Mouse (Mus musculus) CH12.LX (cell line): ENCODE results near the gene Zdhhc6. TPM values are rescaled to one million over a fixed set of nuclear protein-coding genes. Genes with fewer than 3 reads are reported as not detected.

Experiments
- DNase-seq: peaks from one replicate; pipeline ENCODE4 v3.0.0-alpha.2; 2013; ENCODE audit errors: extremely low read depth
- H3K27ac ChIP-seq: 2 replicates; pipeline ENCODE4 v1.5.1; 2012; ENCODE audit warnings: low read depth, mild to moderate bottlenecking, control low read depth, moderate library complexity; ENCODE audit not compliant: insufficient read depth
- H3K27me3 ChIP-seq: replicated peaks from 2 replicates; pipeline ENCODE3; 2012; ENCODE audit warnings: inconsistent platforms
- H3K36me3 ChIP-seq, 2 experiments: replicated peaks in 1 of 2; 2 replicates each; pipeline versions ENCODE3 to v1.6.1; 2012; ENCODE audit warnings: inconsistent platforms in 1 of 2, low read length in 1 of 2, mild to moderate bottlenecking in 1 of 2, mixed read lengths in 1 of 2, moderate library complexity in 1 of 2; ENCODE audit not compliant: control insufficient read depth in 1 of 2, insufficient read depth in 1 of 2
- H3K4me1 ChIP-seq, 2 experiments: 2 replicates each; pipeline ENCODE4 v1.6.1; 2012; ENCODE audit warnings: inconsistent platforms in 1 of 2, moderate library complexity in 1 of 2; ENCODE audit not compliant: insufficient read depth in 2 of 2, control insufficient read depth in 1 of 2
- H3K4me2 ChIP-seq: 2 replicates; pipeline ENCODE4 v1.6.1; 2012; ENCODE audit warnings: low read depth, mild to moderate bottlenecking, control low read depth; ENCODE audit not compliant: poor library complexity, insufficient read depth, severe bottlenecking
- H3K4me3 ChIP-seq, 3 experiments: fragments of 150-350 bp in 1 of 3; sonication (generic) in 1 of 3; replicated peaks in 1 of 3; 2 replicates each; pipeline versions ENCODE3 to v1.5.1; 2011 to 2012; ENCODE audit warnings: low read depth in 2 of 3, low read length in 2 of 3, mild to moderate bottlenecking in 2 of 3, moderate library complexity in 2 of 3, control low read depth in 1 of 3, improper control_type of control experiment in 1 of 3, inconsistent platforms in 1 of 3, mixed read lengths in 1 of 3; ENCODE audit not compliant: poor library complexity in 1 of 3
- H3K79me2 ChIP-seq: replicated peaks from 2 replicates; pipeline ENCODE4 v1.6.1; 2012; ENCODE audit warnings: mild to moderate bottlenecking, moderate library complexity; ENCODE audit not compliant: control insufficient read depth, poor library complexity, insufficient read depth, severe bottlenecking; ENCODE audit errors: extremely low read depth
- H3K9ac ChIP-seq: 2 replicates; pipeline ENCODE4 v1.6.1; 2012; ENCODE audit warnings: low read depth, mild to moderate bottlenecking, control low read depth, moderate library complexity; ENCODE audit not compliant: insufficient read depth
- H3K9me3 ChIP-seq: replicated peaks from 2 replicates; pipeline ENCODE3; 2012; ENCODE audit warnings: low read length, inconsistent platforms, mixed read lengths
- ELF1 ChIP-seq: IDR thresholded peaks from 2 replicates; pipeline ENCODE4 v1.6.1; 2014; ENCODE audit warnings: low read depth, mild to moderate bottlenecking, inconsistent platforms, low read length, improper control_type of control experiment
- GABPA ChIP-seq: IDR thresholded peaks from 2 replicates; pipeline ENCODE4 v1.6.1; 2012; ENCODE audit warnings: low read depth, low read length, improper control_type of control experiment, inconsistent platforms; ENCODE audit not compliant: insufficient replicate concordance
- JUND ChIP-seq: conservative IDR thresholded peaks from 2 replicates; pipeline ENCODE4 v1.6.1; 2011; ENCODE audit warnings: low read depth, low read length, improper control_type of control experiment
- KAT2A ChIP-seq: IDR thresholded peaks from 2 replicates; pipeline ENCODE4 v1.6.1; 2012; ENCODE audit warnings: low read length, improper control_type of control experiment, inconsistent platforms; ENCODE audit not compliant: insufficient replicate concordance
- MAFK ChIP-seq: IDR thresholded peaks from 2 replicates; pipeline ENCODE4 v1.6.1; 2011; ENCODE audit warnings: low read length, improper control_type of control experiment; ENCODE audit not compliant: insufficient replicate concordance
- MAZ ChIP-seq: IDR thresholded peaks from 2 replicates; pipeline ENCODE4 v1.6.1; 2012; ENCODE audit warnings: low read depth, mild to moderate bottlenecking, inconsistent platforms, low read length, improper control_type of control experiment, moderate library complexity
- MEF2A ChIP-seq: IDR thresholded peaks from 2 replicates; pipeline ENCODE4 v1.6.1; 2014; ENCODE audit warnings: low read depth, mild to moderate bottlenecking, inconsistent platforms, low read length, improper control_type of control experiment, borderline replicate concordance
- MYC ChIP-seq: IDR thresholded peaks from 2 replicates; pipeline ENCODE4 v1.6.1; 2011; ENCODE audit warnings: low read depth, mild to moderate bottlenecking, improper control_type of control experiment, low read length
- NRF1 ChIP-seq: IDR thresholded peaks from 2 replicates; pipeline ENCODE4 v1.6.1; 2014; ENCODE audit warnings: low read depth, mild to moderate bottlenecking, inconsistent platforms, low read length, improper control_type of control experiment, moderate library complexity
- PAX5 ChIP-seq: IDR thresholded peaks from 2 replicates; pipeline ENCODE4 v1.6.1; 2012; ENCODE audit warnings: low read length, inconsistent platforms, mixed read lengths
- POLR2A ChIP-seq: IDR thresholded peaks from 2 replicates; pipeline ENCODE4 v1.6.1; 2011; ENCODE audit warnings: low read depth, mild to moderate bottlenecking, improper control_type of control experiment, low read length
- POLR2AphosphoS2 ChIP-seq: IDR thresholded peaks from 2 replicates; pipeline ENCODE4 v1.6.1; 2011; ENCODE audit warnings: low read depth, low read length, improper control_type of control experiment
- RAD21 ChIP-seq: IDR thresholded peaks from 2 replicates; pipeline ENCODE4 v1.6.1; 2011; ENCODE audit warnings: low read depth, mild to moderate bottlenecking, low read length, improper control_type of control experiment, moderate library complexity
- SIN3A ChIP-seq: IDR thresholded peaks from 2 replicates; pipeline ENCODE4 v1.6.1; 2012; ENCODE audit warnings: low read length, improper control_type of control experiment, inconsistent platforms
- SMC3 ChIP-seq: IDR thresholded peaks from 2 replicates; pipeline ENCODE4 v1.6.1; 2011; ENCODE audit warnings: low read depth, low read length, improper control_type of control experiment
- TCF12 ChIP-seq: IDR thresholded peaks from 2 replicates; pipeline ENCODE4 v1.6.1; 2014; ENCODE audit warnings: low read depth, mild to moderate bottlenecking, inconsistent platforms, low read length, improper control_type of control experiment
- USF1 ChIP-seq: IDR thresholded peaks from 2 replicates; pipeline ENCODE4 v1.6.1; 2014; ENCODE audit warnings: low read depth, mild to moderate bottlenecking, inconsistent platforms, low read length, improper control_type of control experiment
- USF2 ChIP-seq: conservative IDR thresholded peaks from 2 replicates; pipeline ENCODE4 v1.6.1; 2011; ENCODE audit warnings: low read depth, low read length, improper control_type of control experiment
- ZKSCAN1 ChIP-seq: IDR thresholded peaks from 2 replicates; pipeline ENCODE4 v1.6.1; 2012; ENCODE audit warnings: low read depth, inconsistent platforms, low read length, improper control_type of control experiment, borderline replicate concordance
- ZMIZ1 ChIP-seq: IDR thresholded peaks from 2 replicates; pipeline ENCODE4 v1.6.1; 2012; ENCODE audit warnings: low read depth, mild to moderate bottlenecking, inconsistent platforms, low read length, improper control_type of control experiment
- dilution Hi-C: fragments of 300-500 bp; cut with MboI; formaldehyde crosslinking; loops from 2 replicates; pipeline ENCODE4 v1.14.3; 2020; ENCODE audit warnings: low sequenced_read_pairs; ENCODE audit not compliant: extremely low pct_unique_long_range_greater_than_20kb, extremely low pct_ligation_motif_present
- in situ Hi-C: fragments of 300-500 bp; cut with MboI; formaldehyde crosslinking; loops from 3 replicates; pipeline ENCODE4 v1.14.3; 2019; ENCODE audit warnings: low sequenced_read_pairs, low pct_ligation_motif_present, low pct_unique_long_range_greater_than_20kb, mixed read lengths
- polyA plus RNA-seq: library from polyadenylated mRNA; unstranded; fragments of >175 nt; gene quantifications from 2 replicates; pipeline ENCODE4 v1.2.1, GENCODE M21; 2012; ENCODE audit warnings: low read depth; ENCODE audit not compliant: insufficient read length
- total RNA-seq, 2 experiments: library from RNA; depleted of rRNA; stranded (reverse); fragments of 300-350 nt in 1 of 2; fragments of >200 nt in 1 of 2; gene quantifications; 2 replicates each; pipeline ENCODE4 v1.2.3; 2012 to 2014

Gene Zdhhc6
- total and polyA plus RNA-seq, 3 experiments: 101 to 143 (median 101) TPM

DNA sequence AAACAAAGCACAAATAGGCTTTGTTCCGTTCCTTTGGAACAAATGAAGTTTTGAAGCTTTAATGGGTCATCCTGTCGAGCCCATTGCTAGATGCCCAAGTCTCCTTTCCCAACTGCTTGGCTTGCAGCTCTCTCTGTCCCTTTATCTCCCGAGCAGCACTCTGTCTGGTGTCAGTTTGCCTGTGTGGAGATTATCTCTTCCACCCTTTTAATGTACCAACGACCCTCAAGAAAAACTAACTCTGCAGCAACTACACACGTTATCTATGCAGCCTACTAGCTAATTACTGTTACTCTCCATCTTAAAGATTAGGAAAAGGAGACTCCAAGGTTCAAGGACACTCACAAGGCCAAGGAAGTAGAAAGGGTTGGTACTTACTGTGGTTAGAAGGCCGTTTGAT lies 42.5 kb downstream of the Zdhhc6 start:
- in situ Hi-C loops: no loop called here
- no peak for TF ChIP-seq JUND
- TF ChIP-seq USF1: no peak
- no peak for TF ChIP-seq SMC3
- no peak for TF ChIP-seq SIN3A
- no peak for TF ChIP-seq MYC
- TF ChIP-seq TCF12: no peak
- TF ChIP-seq MAFK: no peak
- no peak for TF ChIP-seq POLR2A
- no peak for TF ChIP-seq POLR2AphosphoS2
- TF ChIP-seq USF2: no peak
- TF ChIP-seq MAZ: no peak
- TF ChIP-seq PAX5: no peak
- H3K4me1 ChIP-seq: peaks cover 0 to 44% of the 10 kb centered on the region in 2 experiments; a peak in 2 of 4 replicates
- H3K27ac ChIP-seq: no peak overlapping the region
- no peak for DNase-seq
- H3K9me3 ChIP-seq: no peaks in the 10 kb centered on the region
- H3K9ac ChIP-seq: no peak overlapping the region
- no peaks in the 10 kb centered on the region for H3K79me2 ChIP-seq
- H3K36me3 ChIP-seq: peaks cover 64 to 91% of the 10 kb centered on the region in 2 experiments
- no peak overlapping the region for H3K4me3 ChIP-seq
- dilution Hi-C loops: no loop called here
- H3K27me3 ChIP-seq: no peaks in the 10 kb centered on the region
- H3K4me2 ChIP-seq: no peak overlapping the region

GRCm38 (mm10) chr19:55271448-55271847 lies 44.4 kb downstream of the Zdhhc6 start:
- Histone ChIP-seq H3K4me3 (no peak overlapping the region), H3K79me2 (peaks cover 19% of the 10 kb centered on the region), H3K4me2 (no peak overlapping the region), H3K9me3 (no peaks in the 10 kb centered on the region), H3K36me3 (peaks cover 57 to 92% of the 10 kb centered on the region in 2 experiments), H3K27me3 (no peaks in the 10 kb centered on the region), H3K27ac (no peak overlapping the region), H3K9ac (no peak overlapping the region)
- in situ Hi-C loops (no loop called here), dilution Hi-C loops (no loop called here)
- no peak for DNase-seq
- TF ChIP-seq RAD21: no peak
- no peak for TF ChIP-seq MYC
- no peak for TF ChIP-seq MEF2A
- TF ChIP-seq KAT2A: no peak
- TF ChIP-seq ZKSCAN1: no peak
- TF ChIP-seq GABPA: no peak
- no peak for TF ChIP-seq ELF1
- TF ChIP-seq NRF1: no peak
- TF ChIP-seq ZMIZ1: no peak
- no peak for TF ChIP-seq MAZ
- TF ChIP-seq, all 38 proteins: peak for 0
- peaks cover 1 to 62% of the 10 kb centered on the region in 2 experiments; a peak in 2 of 4 replicates for H3K4me1 ChIP-seq
